Mouse (Mus musculus) heart, embryonic 14.5 days (tissue): ENCODE measurements around the gene Vps13d. TPM values are rescaled to one million over a fixed set of nuclear protein-coding genes. Genes with fewer than 3 reads are reported as not detected.
A peak's percentile ranks its signal among the peaks of the same experiment; 100 is the strongest.

ENCODE experiments used
- ATAC-seq: fragments of 200-750 bp; cut with Nextera tagmentation; 2 replicates; pipeline ENCODE4 v1.8.0; 2017; ENCODE audit warnings: low read depth, moderate TSS enrichment; ENCODE audit not compliant: insufficient number of reproducible peaks, insufficient read depth, low FRiP score
- H3K27ac ChIP-seq, 2 experiments: fragments of 200-500 bp in 1 of 2; fragments of 300-500 bp in 1 of 2; sonication (generic) in 1 of 2; replicated peaks in 1 of 2; 2 replicates each; pipeline ENCODE4 v1.5.1; 2012 to 2014; ENCODE audit warnings: low read depth in 2 of 2, low read length in 2 of 2, control low read depth in 1 of 2, mild to moderate bottlenecking in 1 of 2, mixed read lengths in 1 of 2; ENCODE audit not compliant: control insufficient read depth in 1 of 2, insufficient read depth in 1 of 2
- H3K27me3 ChIP-seq: fragments of 300-500 bp; sonication (generic); 2 replicates; pipeline ENCODE4 v1.6.1; 2014; ENCODE audit warnings: mild to moderate bottlenecking, low read length, control low read depth; ENCODE audit not compliant: control insufficient read depth, insufficient read depth
- H3K36me3 ChIP-seq: fragments of 300-500 bp; sonication (generic); 2 replicates; pipeline ENCODE4 v1.6.1; 2014; ENCODE audit warnings: mild to moderate bottlenecking, control low read depth, low read length, mixed read lengths; ENCODE audit not compliant: control insufficient read depth, insufficient read depth
- H3K4me1 ChIP-seq, 2 experiments: fragments of 200-500 bp in 1 of 2; fragments of 300-500 bp in 1 of 2; sonication (generic) in 1 of 2; 2 replicates each; pipeline ENCODE4 v1.6.1; 2012 to 2014; ENCODE audit warnings: low read length in 2 of 2, control low read depth in 1 of 2, mixed read lengths in 1 of 2; ENCODE audit not compliant: control insufficient read depth in 2 of 2, insufficient read depth in 2 of 2
- H3K4me2 ChIP-seq: fragments of 300-500 bp; sonication (generic); 2 replicates; pipeline ENCODE4 v1.6.1; 2014; ENCODE audit warnings: mild to moderate bottlenecking, low read length
- H3K4me3 ChIP-seq, 2 experiments: fragments of 200-500 bp in 1 of 2; fragments of 300-500 bp in 1 of 2; sonication (generic) in 1 of 2; 2 replicates each; pipeline ENCODE4 v1.5.1; 2012 to 2014; ENCODE audit warnings: low read length in 2 of 2, mild to moderate bottlenecking in 2 of 2, control low read depth in 1 of 2, low read depth in 1 of 2, moderate library complexity in 1 of 2; ENCODE audit not compliant: control insufficient read depth in 1 of 2, insufficient read depth in 1 of 2
- H3K9ac ChIP-seq: fragments of 300-500 bp; sonication (generic); 2 replicates; pipeline ENCODE4 v1.6.1; 2014; ENCODE audit warnings: mild to moderate bottlenecking, low read length
- H3K9me3 ChIP-seq: fragments of 300-500 bp; sonication (generic); 2 replicates; pipeline ENCODE4 v1.6.1; 2016; ENCODE audit warnings: low read length, control low read depth; ENCODE audit not compliant: control insufficient read depth
- WGBS: fragments of 180-500 bp; shearing (Covaris S2); extraction: QIAGEN DNeasy Blood & Tissue Kit; methylation state at CpG from one replicate; pipeline ENCODE4 v1.1.7; 2014; 5-methylcytosine and 5-hydroxymethylcytosine counted together
- polyA plus RNA-seq: library from polyadenylated mRNA; unstranded; fragments of >200 nt; fragmentation: Nextera tagmentation; extraction: Ambion mirVana; gene quantifications from 2 replicates; pipeline ENCODE4 v1.2.1, GENCODE M21; 2014

Vps13d gene
- polyA plus RNA-seq, 1 experiment from 2014 or later, result 11.9 TPM

DNA sequence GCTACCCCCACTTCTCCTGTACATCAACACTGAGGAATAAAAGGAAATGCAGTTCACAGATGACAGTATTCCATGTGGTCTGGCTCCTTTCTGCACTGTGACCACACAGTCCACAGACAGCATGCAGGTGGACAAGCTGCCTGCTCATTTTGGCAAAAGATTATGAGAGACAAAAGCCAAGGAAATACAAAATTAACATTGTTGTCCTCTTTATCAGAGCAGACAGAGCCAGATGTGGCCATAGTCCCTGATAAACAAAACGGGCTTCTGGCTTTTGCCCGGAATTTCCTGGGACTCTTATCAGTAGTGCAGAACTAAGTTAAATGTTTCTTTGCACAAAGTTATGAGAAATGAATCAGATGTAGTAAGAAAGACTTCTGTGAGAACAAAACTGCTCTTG lies 161.4 kb downstream of the Vps13d start:
- no peak overlapping the region; a peak in 1 of 4 replicates for H3K27ac ChIP-seq
- peaks cover 25 to 56% of the 10 kb centered on the region in 2 experiments for H3K4me1 ChIP-seq

DNA sequence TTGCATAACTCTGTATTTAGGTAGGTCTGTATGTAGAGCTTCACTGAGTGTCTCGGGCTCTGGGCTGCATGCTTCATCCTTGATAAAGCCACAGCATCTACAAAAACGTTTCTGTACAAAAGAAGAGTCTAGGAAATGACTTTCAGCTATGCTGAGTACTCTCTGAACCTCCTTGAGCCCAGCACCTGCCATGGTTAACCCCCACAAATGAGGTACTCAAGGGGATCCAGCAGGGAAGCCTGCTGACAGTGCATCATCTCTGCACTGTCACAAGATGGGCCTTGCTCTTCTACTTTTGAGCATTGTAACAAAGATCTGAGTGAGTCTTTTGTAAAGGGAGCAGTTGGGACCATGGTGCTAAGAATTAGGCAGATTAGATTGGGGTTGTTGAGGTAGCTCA lies 162.2 kb downstream of the Vps13d start:
- ATAC-seq, result no peak
- H3K27ac ChIP-seq, result no peak overlapping the region; a peak in 1 of 4 replicates
- H3K9ac ChIP-seq, result no peak overlapping the region
- peaks cover 19% of the 10 kb centered on the region; the same call in 1 of the 2 replicates for H3K36me3 ChIP-seq
- WGBS, result 64% methylated on average over 2 of the region's 2 CpGs
- no peaks in the 10 kb centered on the region for H3K9me3 ChIP-seq
- H3K4me1 ChIP-seq, result peaks cover 23 to 49% of the 10 kb centered on the region in 2 experiments
- H3K4me3 ChIP-seq, result no peak overlapping the region
- H3K27me3 ChIP-seq, result no peaks in the 10 kb centered on the region
- no peak overlapping the region for H3K4me2 ChIP-seq

More for the DNA sequence above, 161.4 kb downstream of the Vps13d start:
- ATAC-seq, result no peak
- Histone ChIP-seq H3K36me3 (peaks cover 17% of the 10 kb centered on the region; the same call in 1 of the 2 replicates), H3K4me3 (no peak overlapping the region), H3K4me2 (no peak overlapping the region), H3K9me3 (no peaks in the 10 kb centered on the region), H3K27me3 (no peaks in the 10 kb centered on the region), H3K9ac (no peak overlapping the region)
- 18% methylated on average over 2 of the region's 2 CpGs for WGBS

- Histone ChIP-seq H3K9ac (no peak overlapping the region), H3K4me3 (no peak overlapping the region), H3K4me2 (no peak overlapping the region), H3K36me3 (peaks cover 13% of the 10 kb centered on the region; the same call in 1 of the 2 replicates), H3K27me3 (no peaks in the 10 kb centered on the region), H3K27ac (no peak overlapping the region), H3K4me1 (peaks cover 23 to 51% of the 10 kb centered on the region in 2 experiments), H3K9me3 (no peaks in the 10 kb centered on the region)
- WGBS, result 58% methylated on average over 4 of the region's 4 CpGs
- no peak for ATAC-seq
These were observed 163.3 kb downstream of the Vps13d start for GRCm38 (mm10) chr4:145031510-145031909.

DNA sequence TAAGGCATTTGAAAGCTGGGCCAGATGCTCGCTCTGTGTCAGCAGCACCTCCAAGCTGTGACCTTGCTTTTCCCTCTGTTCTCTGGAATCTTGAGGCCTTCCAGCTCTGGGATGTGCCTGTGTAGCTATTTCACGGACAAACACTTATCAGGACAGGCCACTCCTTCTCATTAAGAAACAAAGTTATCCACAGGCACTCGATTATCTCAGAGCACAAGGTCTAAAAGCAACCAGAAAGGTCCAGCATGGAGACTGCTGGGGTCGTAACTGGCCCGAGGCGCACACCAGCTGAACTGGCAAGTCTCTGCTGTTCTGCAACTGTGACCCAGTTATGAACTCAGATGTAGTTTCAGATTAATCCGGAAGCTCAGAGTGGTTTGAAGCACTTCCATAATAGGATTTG lies 168.4 kb downstream of the Vps13d start:
- Histone ChIP-seq H3K27ac (peak overlapping the region; percentile 57 to 69), H3K4me3 (no peak overlapping the region), H3K4me2 (no peak overlapping the region; the same call in 1 of the 2 replicates), H3K27me3 (no peaks in the 10 kb centered on the region), H3K36me3 (peaks cover 9% of the 10 kb centered on the region; the same call in 1 of the 2 replicates), H3K9ac (no peak overlapping the region), H3K9me3 (no peaks in the 10 kb centered on the region), H3K4me1 (peaks cover 28 to 46% of the 10 kb centered on the region in 2 experiments)
- peak; percentile 32 for ATAC-seq
- whole genome bisulfite sequencing, result 11% methylated on average over 7 of the region's 7 CpGs

DNA sequence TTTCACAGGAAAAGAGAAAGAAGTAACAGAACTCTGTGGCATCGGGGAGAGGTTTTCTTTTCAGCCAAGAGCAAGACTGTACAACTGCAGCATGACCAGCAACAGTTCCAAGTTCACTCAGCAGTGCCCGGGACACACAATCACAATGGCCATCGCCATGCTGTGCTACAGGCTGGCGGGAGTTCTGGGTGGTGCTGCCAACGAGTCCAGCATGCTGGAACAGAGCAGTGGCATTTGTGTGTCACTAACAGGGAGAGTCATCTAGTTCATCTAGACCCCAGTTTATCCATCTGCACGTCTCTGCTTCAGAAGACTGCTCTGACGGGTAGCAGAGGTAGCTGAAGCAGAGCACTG lies 169.4 kb downstream of the Vps13d start:
- no peaks in the 10 kb centered on the region for H3K9me3 ChIP-seq
- H3K27ac ChIP-seq, result peak overlapping the region; percentile 1 to 57; a peak in 1 of 4 replicates
- peaks cover 9% of the 10 kb centered on the region; the same call in 1 of the 2 replicates for H3K36me3 ChIP-seq
- no peaks in the 10 kb centered on the region for H3K27me3 ChIP-seq
- no peak overlapping the region for H3K4me2 ChIP-seq
- no peak overlapping the region for H3K4me3 ChIP-seq
- WGBS, result 51% methylated on average over 7 of the region's 7 CpGs
- H3K4me1 ChIP-seq, result peaks cover 26 to 45% of the 10 kb centered on the region in 2 experiments
- no peak for ATAC-seq
- 0 out of 2 replicates have a peak overlapping the region, but pooled peaks have one; percentile 27 for H3K9ac ChIP-seq

- H3K27ac ChIP-seq, result peak overlapping the region; percentile 23 to 57; a peak in 2 of 4 replicates
- WGBS, result 20% methylated on average over 8 of the region's 8 CpGs
- peaks cover 26 to 45% of the 10 kb centered on the region in 2 experiments for H3K4me1 ChIP-seq
- no peak overlapping the region for H3K4me3 ChIP-seq
- ATAC-seq, result no peak
- H3K27me3 ChIP-seq, result no peaks in the 10 kb centered on the region
- no peak overlapping the region for H3K4me2 ChIP-seq
- H3K9me3 ChIP-seq, result no peaks in the 10 kb centered on the region
- no peak overlapping the region for H3K9ac ChIP-seq
- peaks cover 11% of the 10 kb centered on the region for H3K36me3 ChIP-seq
These were observed 170.0 kb downstream of the Vps13d start for GRCm38 (mm10) chr4:145024694-145025408.

- 45% methylated on average over 6 of the region's 6 CpGs for WGBS
- no peak overlapping the region for H3K9ac ChIP-seq
- H3K36me3 ChIP-seq, result peaks cover 21% of the 10 kb centered on the region
- H3K4me1 ChIP-seq, result peaks cover 26 to 45% of the 10 kb centered on the region in 2 experiments
- H3K27me3 ChIP-seq, result no peaks in the 10 kb centered on the region
- no peak overlapping the region; a peak in 1 of 4 replicates for H3K27ac ChIP-seq
- H3K4me3 ChIP-seq, result no peak overlapping the region
- no peak overlapping the region for H3K4me2 ChIP-seq
- H3K9me3 ChIP-seq, result no peaks in the 10 kb centered on the region
- no peak for ATAC-seq
These were observed 170.9 kb downstream of the Vps13d start for GRCm38 (mm10) chr4:145023911-145024310.
